Mouse (Mus musculus) stomach, postnatal 0 days (tissue): Measurements from ENCODE around the gene Olfr91.
A peak's percentile ranks its signal among the peaks of the same experiment; 100 is the strongest.

Experiments
- CTCF ChIP-seq: IDR thresholded peaks from 2 replicates; pipeline ENCODE4 v1.5.1; 2016; ENCODE audit warnings: antibody characterized with exemption, low read depth, mild to moderate bottlenecking, moderate library complexity
- EP300 ChIP-seq: optimal IDR thresholded peaks from 2 replicates; pipeline ENCODE3; 2016; ENCODE audit warnings: antibody characterized with exemption

- TF ChIP-seq CTCF = 0 out of 2 replicates have a peak, but pooled peaks have one; percentile 11
- TF ChIP-seq EP300 = no peak
Observed at GRCm38 (mm10) chr17:37045611-37046311, 52.3 kb downstream of the Olfr91 start, which contains the start of gene Gabbr1.
